Mouse (Mus musculus): ENCODE results near the gene Cps1.

GRCm38 (mm10) chr1:67218339-67218944, 95.6 kb downstream of the Cps1 start:
- TF ChIP-seq CTCF (IDR thresholded peaks at IDR 0.05; ENCODE audit: insufficient read depth, low read depth, low read length) = no peak
- no peak for TF ChIP-seq POLR2A (IDR thresholded peaks at IDR 0.05; ENCODE audit: insufficient read depth, low read depth, low read length)
